Mouse (Mus musculus): ENCODE measurements around the gene Aven.

Aven gene

GRCm38 (mm10) chr2:112556527-112556926 lies 63.8 kb downstream of the Aven start:
- no peak for DNase-seq (ENCODE audit: low read depth, low spot score)

- DNase-seq (ENCODE audit: low read depth, low spot score), result no peak
Measured at GRCm38 (mm10) chr2:112557453-112557852, 64.7 kb downstream of the Aven start.

- no peak for DNase-seq (ENCODE audit: low read depth, low spot score)
Measured at GRCm38 (mm10) chr2:112561549-112561948, 68.8 kb downstream of the Aven start.

DNA sequence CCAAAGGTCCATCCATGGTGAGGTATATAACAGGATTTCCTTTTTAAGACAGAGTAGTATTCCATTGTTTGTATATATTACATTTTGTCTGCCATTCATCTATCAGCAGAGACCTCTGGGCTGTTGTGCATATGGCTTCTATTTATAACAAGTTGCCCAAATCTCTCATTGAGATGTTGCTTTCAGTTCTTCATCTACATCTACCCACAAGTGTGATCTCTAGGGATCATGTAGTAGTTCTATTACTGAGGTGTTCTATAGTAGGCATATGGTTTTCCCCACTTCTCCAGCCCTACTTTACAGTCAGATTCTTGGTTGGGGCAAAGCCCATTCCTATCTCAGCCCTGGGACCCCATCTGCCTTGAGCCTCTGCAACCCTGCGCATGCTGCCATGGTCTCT lies 72.3 kb downstream of the Aven start:
- DNase-seq (ENCODE audit: low read depth, low spot score), result no peak

DNA sequence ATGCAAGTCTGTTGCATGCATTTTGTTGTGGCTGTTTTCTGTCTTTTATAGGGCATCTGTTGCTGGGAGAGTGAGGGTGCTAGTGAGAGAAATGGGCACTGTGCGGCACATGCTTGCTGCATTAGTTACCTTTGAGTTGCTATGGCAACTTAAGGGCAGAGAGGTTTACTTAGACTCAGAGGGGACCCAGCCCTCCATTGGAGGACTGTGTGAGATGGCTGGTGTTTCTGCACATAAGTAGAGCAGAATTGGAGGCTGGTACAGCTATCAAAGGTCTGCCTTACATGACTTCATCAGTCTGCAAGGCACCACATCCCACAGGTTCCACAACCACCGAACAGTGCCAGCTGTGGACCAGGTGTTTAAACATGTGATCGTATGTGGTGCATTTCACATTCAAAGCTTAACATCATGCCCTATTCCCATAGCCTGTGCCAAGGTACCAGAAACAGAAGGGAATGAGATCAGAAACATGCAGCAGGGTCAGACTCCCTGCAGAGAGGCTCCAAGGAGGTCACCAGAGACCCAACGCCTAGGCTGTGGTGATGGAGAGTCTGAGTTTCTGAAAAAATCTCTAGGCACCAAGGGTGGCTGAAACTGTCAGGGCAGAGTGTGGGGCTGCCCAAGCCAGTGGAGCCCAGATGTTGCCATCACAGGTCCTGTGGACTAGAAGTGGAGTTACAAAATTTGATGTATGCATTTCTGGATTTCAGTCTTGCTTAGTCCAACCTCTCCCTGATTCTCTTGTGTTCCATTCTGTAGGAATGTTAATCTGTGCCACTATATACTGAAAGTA lies 73.7 kb downstream of the Aven start:
- DNase-seq (ENCODE audit: low read depth, low spot score), result no peak

DNA sequence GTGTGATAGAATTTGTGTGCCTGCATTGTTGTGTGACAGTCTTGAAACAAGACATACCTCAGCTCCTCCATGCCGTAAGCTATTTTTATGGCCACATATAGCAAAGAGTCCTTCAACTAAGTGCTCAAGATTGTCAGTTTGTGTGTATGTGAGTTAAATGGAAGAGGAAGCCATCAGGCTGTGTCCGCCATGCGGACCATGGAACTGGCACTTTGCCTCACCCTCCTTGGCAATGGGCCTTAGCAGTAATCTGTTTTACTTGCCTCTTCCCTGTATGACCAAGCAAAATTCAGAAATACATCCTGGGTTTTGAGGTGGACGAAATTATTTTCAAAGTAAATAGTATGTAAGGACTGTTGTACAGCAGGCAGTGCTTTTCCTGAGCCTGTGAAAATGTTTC lies 75.0 kb downstream of the Aven start:
- DNase-seq (ENCODE audit: low read depth, low spot score), result no peak

DNA sequence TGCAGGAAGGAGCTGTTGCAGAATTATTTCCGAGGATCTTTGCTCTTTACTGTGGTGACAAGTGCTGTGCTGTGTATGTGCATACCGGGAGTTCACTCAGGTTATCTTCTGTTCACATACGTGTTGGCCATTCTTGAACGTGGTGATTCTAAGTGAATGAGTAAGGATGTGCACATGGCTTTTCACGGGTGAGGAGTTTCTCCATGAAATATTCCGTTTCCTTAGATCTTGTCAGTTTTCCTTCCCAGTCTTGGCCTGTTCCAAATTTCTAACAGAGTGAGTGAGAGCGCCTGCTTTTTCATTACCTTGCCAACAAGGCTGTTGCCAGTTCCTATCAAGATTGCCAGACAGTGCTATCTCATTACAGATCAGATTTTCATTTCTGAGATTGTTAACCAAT lies 98.2 kb downstream of the Aven start:
- DNase-seq (ENCODE audit: low read depth, low spot score), result no peak

GRCm38 (mm10) chr2:112591451-112591871 lies 98.7 kb downstream of the Aven start:
- peak; percentile 2 for DNase-seq (ENCODE audit: low read depth, low spot score)

DNA sequence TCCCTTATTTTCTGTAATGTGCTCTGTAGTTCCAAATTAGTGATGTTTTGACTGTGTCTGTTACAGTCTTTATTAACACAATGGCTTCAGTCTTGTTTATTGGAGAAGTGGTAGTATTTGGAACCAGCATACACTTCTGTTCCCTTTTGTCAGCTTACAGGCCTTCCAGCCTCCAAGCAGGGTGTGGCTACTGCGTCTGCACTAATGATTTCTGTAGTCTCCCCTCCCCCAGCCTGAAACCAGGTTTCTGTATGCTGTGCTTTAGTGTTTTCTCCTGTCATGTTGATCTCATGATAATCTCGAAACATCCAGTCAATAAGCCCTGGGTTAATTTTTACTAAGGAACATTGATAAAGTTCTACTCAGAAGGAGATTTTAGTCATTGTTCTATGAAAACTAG lies 100.6 kb downstream of the Aven start:
- no peak for DNase-seq (ENCODE audit: low read depth, low spot score)

DNA sequence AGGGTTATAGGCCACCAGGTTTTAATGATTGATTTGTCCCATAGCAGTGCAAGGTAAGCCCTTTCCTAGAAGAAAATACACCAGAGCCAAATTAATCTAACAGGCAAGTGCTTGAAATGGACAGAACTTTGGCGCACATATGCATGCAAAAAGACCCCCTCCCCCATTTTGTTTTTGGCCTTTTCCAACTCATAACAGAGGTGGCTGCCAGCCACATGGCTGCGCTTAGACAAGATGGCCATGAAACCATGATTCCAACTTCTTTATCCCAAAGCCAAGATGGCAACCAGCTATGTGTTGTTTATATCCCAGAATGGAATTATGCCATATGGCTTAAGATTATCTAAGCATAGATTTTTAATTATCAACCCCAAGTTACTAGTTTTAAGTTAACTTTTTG lies 101.0 kb downstream of the Aven start:
- no peak for DNase-seq (ENCODE audit: low read depth, low spot score)

GRCm38 (mm10) chr2:112595807-112596206 lies 103.0 kb downstream of the Aven start:
- no peak for DNase-seq (ENCODE audit: low read depth, low spot score)

DNA sequence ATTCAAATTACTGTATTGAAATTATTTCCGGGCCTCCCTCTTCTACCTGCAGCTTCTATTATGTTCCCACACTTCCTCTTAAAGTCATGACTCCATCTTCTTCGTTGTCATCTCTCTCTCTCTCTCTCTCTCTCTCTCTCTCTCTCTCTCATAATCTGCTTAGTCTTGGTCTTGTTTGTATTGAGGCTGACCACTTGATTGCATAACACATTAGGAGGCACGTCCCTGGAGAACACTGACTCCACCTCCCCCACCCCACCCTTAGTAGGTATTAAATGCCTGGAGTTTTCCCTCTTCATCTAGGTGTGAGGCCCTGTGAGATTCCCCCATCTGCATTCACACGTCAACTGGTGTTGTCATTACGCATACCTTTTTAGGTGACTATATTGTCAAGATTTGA lies 103.7 kb downstream of the Aven start:
- no peak for DNase-seq (ENCODE audit: low read depth, low spot score)

DNA sequence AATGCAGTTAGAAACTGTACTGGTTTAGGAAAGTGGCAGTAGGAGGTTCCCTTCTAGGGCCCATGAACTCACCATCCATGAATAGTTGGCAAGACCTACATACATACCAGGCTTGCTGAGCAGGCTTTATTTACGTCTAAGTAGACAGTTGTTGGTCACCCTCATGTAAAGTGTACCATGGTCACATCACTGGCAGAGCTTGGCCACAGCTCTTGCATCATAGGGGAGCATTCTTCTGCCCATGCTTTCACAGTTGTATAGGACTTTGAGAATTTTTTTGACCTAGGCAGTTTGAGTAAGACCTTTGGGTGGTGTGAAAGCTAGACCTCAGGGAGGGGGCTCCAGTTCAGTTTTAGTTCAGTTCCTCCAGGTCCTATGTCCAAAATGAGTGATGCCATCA lies 104.3 kb downstream of the Aven start:
- DNase-seq (ENCODE audit: low read depth, low spot score), result no peak

DNA sequence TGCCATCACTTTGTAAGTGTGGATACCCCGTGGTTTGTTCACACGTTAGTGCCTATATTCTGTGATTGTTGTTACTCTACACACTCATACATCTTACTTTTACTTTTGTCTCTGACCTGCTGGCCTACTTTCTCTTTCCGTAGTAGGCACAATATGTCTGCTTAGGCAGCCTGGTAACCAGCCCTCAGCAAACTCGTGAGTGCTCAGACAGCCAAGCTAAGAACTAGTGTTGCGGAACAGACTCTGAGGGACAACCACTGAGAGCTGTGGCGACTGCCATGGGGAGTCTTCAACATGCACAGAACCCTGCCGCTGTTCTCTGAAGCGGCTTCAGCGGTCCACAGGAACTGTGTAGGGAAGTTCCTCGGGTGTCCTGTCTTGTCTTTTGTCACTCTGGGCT lies 107.5 kb downstream of the Aven start:
- DNase-seq (ENCODE audit: low read depth, low spot score), result no peak

- no peak for DNase-seq (ENCODE audit: low read depth, low spot score)
Measured at GRCm38 (mm10) chr2:112602487-112602886, 109.7 kb downstream of the Aven start.

- DNase-seq (ENCODE audit: low read depth, low spot score), result no peak
Measured at GRCm38 (mm10) chr2:112606536-112606935, 113.8 kb downstream of the Aven start.

- DNase-seq (ENCODE audit: low read depth, low spot score), result no peak
Measured at GRCm38 (mm10) chr2:112612628-112613027, 119.9 kb downstream of the Aven start.

- no peak for DNase-seq (ENCODE audit: low read depth, low spot score)
Measured at GRCm38 (mm10) chr2:112614375-112614774, 121.6 kb downstream of the Aven start.

- no peak for DNase-seq (ENCODE audit: low read depth, low spot score)
Measured at GRCm38 (mm10) chr2:112617206-112617605, 124.4 kb downstream of the Aven start.

GRCm38 (mm10) chr2:112625156-112625555 lies 132.4 kb downstream of the Aven start:
- DNase-seq (ENCODE audit: low read depth, low spot score), result no peak

GRCm38 (mm10) chr2:112630669-112631068 lies 137.9 kb downstream of the Aven start:
- no peak for DNase-seq (ENCODE audit: low read depth, low spot score)

DNA sequence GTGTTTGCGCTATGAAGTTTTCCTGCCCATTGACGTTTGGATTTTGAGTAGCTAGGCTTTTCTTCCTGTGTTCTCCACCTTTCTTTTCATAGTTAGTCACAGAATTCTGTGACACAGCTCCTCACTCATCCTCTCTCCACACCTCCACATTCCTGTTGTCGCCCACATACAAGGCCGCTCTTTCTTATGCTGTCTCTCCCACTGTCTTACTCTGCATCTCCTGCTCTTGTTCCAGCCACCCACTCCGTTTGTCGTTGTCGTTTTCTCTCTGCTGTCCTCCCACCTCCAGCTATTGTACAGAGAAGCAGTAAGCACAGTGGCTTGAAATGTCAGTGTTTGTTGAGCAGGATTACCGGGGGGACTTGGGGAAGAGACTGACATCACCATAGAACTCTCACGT lies 139.8 kb downstream of the Aven start:
- no peak for DNase-seq (ENCODE audit: low read depth, low spot score)

GRCm38 (mm10) chr2:112637206-112637605 lies 144.4 kb downstream of the Aven start:
- peak; percentile 42 for DNase-seq (ENCODE audit: low read depth, low spot score)

GRCm38 (mm10) chr2:112653836-112654235 lies 161.1 kb downstream of the Aven start:
- no peak for DNase-seq (ENCODE audit: low read depth, low spot score)
